Mouse (Mus musculus) c-Kit-positive CD71-negative TER-119-negative erythroid progenitor cells, embryonic 14.5 days (primary cell): ENCODE results near the gene Mien1.

ENCODE experiments used
- DNase-seq: peaks from one replicate; pipeline ENCODE4 v3.0.0-alpha.2; 2013; ENCODE audit warnings: low read depth

The Mien1 gene

DNA sequence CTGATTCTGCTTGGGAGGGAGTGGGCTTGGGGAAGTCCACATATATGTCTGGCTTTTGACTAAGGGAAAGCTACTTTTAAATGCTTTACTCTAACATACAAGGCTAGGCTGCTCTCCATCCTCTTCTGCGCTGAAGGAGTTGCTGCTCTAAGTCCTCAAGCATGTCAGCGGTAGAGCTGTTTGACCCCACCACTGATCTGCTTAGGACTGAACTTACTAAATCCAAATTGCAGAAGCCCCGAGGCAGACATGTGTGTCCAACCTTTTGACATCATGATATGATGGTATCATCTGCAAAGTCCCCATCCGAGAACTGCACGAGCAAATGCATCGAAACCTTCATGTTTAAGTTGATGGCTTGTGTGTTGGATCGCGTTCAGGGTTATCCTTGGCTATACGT is 21.1 kb upstream of the Mien1 start:
- DNase-seq, result no peak

DNA sequence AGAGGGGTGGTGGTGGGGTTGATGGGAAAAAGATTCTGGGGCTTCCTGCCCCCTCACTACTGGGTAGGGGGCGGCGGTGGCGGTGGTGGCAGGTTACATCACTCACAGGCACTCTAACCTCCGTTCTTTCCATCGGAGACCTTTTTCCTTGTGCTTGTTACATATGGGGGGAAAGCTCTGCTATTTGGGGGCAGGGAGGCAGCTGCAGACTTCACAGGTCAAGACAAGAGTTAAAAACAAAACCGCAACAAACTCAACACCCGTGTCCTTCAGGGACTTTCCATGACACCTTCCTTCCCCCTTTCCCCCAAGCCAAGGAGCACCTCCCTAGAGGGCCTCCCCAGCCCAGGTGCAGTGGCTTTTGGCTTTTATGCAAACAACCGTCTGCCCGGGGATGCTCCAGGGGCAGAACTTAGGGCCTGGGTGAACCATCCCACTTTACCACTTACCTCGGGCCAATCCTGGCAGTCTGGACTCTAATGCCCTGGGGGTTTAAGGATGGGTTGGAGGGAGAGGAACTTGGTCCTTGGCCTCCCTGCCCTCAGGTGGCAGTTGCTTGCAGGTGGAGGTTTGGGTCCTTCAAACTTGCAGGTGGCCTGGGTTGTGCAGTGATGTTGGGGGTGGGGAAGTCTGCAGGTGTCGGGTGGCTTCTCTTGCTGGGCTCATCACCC is 20.4 kb upstream of the Mien1 start:
- DNase-seq, result no peak

DNA sequence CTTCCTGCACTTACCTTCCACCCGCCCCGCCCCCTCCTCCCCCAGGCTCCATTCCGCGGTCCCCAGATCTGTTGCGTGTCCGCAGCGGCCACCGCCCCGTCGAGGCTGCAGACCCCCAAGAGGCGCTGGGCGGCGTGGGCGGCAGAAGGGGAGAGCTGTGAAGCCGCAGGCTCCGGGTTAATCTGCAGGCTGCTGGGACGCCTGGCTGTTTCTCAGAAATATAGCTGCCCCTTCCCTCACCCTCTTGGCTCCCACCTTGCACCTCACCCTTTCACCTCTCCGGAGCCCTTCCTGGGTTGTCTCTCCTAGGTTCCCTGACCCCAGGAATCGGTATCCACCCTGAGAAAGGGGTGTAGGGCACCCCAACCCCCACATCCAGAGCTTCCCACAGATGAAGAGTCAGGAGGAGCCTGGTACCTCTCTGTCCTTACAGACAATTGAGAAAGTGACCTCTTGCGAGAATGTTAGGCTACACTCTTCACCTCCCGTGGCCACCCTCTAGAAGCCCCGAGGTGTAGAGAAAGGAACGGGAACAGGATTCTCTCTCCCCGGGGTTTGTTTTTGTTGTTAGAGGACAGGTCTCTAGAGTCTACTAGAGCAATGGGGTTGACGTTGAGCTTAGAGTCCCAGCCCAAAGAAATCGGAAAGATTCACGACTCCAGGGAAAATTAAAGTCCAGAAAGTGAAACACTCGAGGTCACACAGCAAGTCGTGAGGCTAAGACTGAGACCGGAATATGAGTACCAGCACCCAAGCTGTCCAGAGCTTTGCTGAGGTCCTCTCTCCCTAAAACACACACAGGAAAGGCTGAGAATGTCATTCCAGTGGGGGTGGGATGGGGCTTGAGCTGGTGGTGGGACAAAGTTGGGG is 19.6 kb upstream of the Mien1 start:
- no peak for DNase-seq

DNA sequence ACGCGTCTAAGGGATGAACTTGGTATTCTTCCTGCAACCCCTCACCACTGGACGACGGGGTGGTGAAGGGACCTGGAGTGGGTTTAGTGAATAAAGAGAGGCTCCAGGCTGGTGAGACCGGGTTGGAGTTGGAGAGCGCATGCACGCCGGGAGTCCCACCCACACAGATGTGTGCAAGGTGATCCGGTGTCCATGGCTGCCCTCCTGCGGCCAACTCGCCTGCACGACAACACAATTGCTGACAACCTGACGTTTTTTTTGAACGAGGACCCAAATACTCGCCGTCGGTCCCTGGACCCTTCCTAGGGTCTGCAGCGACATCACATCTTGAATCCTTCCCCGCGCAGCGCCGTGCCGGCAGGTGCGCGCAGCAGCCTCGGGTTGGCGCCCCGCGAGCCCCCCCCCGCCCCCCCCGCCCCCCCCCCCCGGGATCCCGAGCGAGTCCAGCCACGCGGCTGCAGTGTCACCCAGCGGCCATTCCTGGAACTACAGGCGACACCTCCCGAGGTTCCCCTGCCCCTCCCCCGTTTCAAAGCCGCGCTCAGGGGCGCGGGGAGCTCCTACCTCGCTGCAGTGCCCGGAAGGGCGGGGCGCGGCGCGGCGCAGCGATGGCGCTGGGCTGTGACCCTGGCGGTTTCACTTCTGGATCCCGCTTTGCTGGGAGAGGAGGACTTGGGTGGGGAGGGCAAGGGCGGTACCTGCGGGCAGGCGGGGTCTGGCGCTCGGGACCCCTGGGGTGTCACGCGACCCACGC is 18.8 kb upstream of the Mien1 start:
- peak; percentile 73 for DNase-seq

DNA sequence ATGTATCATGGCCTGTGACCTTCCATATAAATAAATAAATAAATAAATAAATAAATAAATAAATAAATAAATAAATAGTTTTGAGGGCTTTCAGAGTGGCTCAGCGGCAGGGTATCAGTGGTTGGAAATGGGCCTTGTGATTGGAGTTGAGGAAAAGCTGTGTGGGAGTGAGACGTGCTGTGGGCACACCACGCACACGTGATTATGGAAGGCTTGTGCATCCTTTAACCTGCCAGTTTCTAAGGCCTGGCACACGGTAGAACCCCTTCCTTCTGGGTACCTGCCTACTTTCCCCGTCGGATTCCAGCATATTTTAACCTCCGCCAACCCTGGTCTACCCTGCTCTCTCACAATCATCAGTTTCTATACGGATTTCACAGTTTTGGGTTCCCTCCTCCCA is 18.2 kb upstream of the Mien1 start:
- DNase-seq, result no peak

DNA sequence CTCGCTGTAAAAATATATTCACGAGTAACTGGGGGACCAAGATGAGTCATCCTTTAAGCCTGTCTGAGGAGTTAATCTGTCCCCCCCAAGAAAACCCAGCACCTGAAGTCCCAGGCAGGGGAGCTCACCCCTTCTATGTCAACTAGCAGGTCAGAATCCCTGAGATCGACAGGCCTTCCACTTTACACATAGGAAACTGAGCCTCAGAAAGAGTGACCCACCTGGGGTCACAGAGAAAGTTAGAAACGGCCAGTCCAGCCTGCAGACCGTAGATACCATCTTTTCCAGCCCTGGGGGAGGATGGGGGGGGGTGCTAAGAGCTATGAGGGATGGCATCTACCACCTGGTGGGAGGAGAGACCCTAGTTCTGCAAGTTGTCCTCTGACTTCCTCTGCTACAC is 17.8 kb upstream of the Mien1 start:
- DNase-seq, result no peak

DNA sequence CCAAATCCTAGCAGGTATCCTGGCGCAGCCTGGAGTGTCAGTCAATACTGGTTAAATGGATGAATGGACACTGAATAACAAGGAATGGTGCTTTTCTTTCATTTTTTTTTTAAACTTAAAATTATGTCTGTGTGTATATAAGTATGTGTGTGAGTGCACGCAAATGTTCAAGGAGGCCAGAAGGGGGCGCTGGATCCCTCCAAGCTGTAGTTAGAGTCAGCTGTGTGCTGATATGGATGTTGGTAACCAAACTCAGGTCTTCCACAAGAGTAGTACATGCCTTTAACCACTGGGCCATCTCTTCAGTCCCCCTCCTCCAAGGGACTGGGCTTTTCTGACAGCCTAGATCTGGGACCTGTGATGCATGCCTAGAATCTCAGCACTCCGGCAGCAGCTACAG is 16.7 kb upstream of the Mien1 start:
- no peak for DNase-seq

DNA sequence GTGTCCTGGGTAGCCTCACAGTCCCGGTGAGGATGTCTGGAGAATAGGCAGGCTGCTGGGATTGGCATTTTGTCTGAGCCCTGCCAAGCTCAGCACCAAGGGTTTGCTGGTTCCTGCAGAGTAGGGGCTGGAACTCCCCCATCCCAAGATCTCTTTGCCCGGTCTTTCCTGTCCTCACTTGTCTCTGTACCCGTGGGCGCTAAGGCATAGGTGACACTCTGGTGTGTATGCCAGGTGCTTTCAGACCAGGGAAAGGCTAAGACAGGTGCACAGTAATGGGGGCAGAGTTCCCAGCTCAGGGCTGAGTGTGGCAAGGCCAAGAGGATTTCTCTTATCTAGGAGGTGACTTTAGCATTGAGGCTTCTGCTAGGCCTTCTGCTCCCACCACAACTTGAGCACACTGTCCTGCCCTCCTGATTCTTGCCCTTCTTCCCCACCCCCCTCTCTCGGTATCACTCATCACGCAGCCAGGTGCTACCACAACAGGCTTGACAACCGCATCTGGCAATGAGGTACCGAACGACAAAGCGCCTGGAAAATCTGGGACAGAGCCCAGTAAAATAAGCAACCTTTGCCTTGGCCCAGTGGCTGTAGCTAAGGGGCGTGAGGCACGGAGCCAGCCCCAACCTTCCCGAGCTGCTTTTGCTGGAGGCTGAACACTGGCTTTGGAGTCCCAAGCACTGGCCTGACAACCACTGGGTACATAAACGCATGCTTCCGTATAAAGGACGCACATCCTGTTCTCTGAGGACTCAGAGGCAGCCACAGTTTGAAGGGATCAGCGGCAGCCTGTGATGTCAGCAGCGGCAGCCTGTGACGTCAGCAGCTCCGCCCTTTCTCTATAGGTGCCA is 11.4 kb upstream of the Mien1 start:
- no peak for DNase-seq

DNA sequence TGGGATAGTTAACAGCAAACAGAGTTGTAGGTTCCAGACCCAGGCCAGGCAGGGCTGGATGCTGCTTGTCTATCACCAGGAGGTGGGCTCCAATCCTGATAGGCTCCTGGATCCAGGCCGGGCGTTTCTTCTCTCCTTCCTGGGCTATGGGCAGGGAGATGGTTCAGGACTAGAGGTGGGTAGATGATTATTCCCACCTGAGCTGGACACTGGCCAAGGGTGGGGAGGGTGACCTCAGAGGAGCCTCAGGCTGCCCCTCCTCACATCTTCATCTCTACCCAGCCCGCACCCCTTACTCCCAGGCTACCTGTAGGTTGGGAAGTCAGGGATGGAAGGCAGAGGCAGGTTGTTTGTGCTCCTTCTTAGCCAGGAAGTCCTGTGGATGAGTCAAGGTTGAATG is 10.6 kb upstream of the Mien1 start:
- no peak for DNase-seq

DNA sequence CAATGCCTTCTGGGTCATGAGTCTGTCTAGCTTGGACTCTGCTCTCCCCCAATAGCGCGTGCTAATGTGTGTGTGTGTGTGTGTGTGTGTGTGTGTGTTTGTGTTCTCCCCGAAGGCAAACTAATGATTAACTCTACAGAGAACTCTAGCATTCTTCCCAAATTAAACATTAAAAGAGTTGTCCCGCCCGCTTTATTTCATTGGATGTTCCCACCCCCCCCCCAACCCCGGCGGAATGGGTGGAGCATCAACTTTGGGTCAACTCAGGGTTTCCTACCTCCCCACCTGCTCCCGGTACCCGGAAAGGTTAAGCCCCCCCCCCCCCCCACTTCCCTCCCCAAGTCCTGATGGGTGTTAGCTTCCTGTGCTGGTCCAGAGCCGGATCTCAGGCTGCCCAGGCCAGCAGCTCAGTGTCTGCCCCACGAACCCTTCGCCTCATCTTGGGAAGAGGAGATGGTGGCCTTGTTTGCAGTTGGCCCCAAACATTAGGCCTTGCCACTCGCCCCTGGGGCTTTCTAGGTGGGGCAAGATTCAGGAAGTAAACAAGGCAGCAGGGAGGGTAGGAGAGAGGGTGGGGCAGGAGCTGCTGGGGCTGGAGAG is 9.5 kb upstream of the Mien1 start:
- no peak for DNase-seq

DNA sequence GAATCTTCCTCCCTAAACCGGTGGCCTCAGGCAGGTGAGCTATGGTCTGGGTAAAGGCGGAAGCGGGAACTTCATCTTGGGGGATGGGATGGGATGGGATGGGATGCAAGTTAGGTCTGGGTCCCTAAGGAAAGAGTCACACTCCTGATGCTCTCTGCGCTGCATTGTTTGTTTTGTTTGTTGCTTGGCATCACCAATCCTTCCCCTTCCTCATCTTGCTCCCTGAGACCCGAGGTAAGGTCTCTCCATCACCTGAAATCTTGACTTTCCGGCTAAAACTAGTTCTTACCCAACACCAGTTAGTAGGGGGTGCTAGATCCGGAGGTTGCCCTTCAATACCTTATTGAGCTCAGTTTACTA is 8.7 kb upstream of the Mien1 start:
- no peak for DNase-seq

DNA sequence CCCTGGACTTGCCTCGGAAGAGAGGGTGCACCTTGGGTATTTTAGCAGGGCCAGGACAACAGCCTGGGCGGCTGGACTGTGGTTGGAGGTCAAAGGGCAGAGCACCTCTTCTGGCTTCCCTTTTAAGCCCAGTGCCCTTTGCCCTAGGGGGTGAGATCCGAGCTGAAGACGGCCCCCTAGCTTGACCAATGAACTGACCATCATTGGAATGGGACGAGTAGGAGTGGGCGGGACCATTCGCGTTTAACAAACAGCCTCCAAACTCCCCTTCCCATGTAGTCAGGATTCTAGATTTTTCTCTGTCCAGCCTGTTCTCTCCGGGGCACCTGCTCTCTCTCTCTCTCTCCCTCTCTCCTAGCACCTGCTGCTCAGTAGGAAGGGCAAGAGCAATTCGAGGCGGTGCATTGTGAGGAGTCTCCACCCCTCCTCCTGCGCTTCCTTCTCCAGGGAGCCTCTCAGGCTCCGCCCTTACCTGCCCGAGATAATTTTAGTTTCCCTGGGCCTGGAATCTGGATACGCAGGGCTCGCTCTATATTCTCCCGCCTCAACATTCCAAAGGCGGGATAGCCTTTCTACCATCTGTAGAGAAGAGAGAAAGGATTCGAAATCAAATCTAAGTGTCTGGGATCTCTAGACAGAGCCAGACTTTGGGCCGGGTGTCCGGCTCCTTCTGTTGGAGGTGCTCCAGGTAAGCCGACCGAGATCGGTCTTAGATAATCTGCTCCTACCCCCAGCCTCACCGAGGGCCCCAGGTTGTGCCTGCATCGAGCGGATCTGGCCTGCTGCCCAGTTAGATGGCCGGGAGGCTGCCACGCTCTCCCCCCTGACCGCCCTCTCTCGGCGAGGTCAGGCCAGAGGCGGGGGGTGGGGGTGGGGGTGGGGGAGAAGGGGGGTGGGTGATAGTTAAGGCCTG is 8.0 kb upstream of the Mien1 start:
- no peak for DNase-seq

DNA sequence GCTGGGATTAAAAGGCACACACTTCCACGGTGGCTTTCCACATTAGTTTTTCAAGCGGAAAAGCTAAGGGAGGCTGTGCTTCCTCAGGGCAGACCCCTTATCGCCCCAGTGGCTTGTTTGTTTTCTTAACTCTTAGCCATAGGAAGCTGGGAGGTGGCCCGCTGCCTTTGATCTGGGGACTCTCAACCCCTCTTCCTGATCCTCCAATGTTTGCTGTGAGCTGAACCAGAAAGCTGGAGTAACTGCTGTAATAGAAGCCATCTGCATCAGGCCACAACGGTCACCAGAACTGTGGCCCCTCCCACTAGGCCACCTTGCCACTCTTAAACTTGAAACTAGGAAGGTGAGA is 7.4 kb upstream of the Mien1 start, which contains the start of gene Grb7:
Gene Grb7 (plus strand): TSS at position 182 of the 349 bp plus-strand sequence.
- DNase-seq, result no peak

DNA sequence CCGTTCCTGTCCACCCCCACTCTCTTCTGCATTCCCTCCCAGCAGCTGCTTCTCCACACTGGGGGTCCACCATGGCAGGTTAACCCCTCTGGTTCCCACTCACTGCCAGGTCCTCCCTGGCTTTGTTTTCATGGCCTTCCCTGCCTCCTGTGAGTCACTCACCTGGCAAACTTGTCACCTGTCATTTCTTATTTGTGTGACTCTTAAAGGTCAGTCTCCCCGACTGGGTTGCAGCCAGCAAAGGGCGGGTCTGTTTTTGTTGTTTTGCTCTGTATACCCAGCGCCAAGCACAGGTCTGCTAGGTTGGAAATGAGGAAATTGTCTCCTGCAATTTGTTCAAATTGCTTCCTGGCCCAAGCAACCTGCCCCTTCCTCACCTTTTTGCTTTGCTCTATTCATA is 6.9 kb upstream of the Mien1 start:
- no peak for DNase-seq

DNA sequence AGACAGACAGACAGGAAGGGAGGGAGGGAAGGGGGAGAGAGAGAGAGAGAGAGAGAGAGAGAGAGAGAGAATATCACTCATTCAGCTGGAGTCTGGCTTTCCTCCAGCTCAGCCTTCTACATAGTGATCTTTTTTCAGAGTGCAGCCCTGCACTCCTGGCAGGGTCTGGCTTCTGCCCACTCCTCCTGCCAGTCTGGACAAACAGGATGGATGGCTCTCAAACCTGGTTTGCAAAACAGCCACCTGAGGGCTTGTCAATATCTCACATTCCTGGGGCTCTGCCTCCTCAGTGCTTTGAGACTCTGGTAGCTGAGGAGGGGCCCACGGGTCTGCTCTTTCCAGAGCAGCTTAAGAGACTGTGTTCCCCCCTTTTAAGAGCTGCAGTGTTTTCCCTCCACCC is 6.4 kb upstream of the Mien1 start:
- DNase-seq, result no peak

DNA sequence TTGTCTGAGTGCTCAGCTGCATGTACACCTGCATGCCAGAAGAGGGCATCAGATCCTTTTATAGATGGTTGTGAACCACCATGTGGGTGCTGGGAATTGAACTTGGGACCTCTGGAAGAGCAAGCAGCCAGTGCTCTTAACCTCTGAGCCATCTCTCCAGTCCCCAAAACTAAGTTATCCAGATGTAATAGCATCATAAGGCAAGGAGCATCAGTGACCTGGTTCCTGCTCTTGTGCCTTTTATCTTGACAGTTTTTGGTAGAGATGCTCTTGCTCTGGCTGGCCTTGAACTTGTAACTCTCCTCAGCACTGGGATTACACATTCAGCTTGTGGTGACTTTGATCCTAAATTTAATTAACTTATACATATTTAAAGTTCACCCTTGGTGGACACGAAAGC is 4.9 kb upstream of the Mien1 start:
- DNase-seq, result no peak

DNA sequence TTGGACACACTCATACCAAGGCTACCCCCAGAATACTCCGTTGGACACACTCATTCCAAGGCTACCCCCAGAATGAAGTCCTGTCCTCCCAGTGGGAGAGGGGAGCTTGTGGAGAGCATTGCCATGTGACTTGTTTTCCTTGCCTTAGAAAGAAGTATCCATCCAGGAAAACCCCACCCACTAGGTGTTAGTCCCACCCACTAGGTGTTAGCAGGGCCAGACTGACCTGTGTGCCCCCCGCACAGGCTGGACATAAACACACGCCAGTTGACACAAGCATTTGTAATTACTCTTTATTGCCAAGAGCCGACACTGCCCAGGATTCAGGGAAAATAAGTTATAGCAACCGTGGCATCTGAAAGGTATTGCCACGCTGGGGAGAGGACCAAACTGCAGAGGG is 1.4 kb downstream of the Mien1 start:
- no peak for DNase-seq

DNA sequence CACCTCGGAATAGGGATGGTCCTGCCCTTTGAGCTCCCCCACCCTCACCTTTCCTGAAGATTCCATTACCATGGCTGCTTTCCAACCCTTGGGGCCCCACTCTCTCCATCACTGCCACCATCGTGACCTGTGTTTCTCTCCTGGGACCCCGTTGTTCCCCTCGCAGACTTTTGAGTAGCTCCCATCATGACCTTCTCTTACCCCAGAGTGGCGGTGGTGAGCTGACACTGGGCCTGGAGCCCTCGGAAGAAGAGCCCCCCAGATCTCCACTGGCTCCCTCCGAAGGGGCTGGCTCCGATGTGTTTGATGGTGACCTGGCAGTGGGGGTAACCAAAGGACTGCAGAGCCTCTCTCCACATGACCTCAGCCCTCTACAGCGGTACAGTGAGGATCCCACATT is 3.1 kb downstream of the Mien1 start:
- no peak for DNase-seq

DNA sequence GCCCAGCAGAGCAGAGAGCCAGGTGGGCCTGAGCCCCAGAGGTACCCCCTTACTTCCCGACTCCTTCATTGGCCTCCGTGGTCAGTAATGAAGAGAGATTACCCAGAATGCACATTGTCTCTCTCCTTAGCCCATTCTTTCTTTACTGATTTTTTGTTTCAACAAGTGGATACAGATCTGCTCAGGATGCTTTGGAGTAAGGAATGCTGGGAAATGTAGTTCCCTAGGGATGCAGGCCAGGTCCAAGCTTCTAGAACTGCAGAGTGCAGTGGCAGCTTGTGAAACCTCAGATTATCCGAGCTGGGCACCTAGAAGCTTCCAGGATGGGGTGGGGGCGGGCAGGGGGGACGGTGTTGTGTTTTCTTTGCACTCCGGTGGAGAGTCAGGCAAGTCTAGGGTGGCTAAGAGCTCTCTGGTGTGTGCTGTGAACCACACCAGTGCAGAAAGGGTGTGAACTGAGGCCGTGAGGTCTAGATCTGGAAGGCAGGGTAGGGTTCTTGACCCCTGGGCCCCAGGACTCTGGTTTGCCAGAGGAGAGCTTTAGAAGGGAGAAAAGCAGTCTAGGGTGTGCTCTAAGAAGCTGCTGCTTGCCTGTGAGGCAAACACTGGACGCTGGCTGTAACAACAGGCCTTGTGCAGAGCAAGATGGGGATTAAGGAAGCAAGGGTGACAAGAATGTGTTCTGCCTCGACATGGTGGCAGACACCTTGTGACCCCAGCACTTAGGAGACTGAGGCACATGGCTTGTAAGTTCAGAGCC is 6.9 kb downstream of the Mien1 start:
- no peak for DNase-seq

DNA sequence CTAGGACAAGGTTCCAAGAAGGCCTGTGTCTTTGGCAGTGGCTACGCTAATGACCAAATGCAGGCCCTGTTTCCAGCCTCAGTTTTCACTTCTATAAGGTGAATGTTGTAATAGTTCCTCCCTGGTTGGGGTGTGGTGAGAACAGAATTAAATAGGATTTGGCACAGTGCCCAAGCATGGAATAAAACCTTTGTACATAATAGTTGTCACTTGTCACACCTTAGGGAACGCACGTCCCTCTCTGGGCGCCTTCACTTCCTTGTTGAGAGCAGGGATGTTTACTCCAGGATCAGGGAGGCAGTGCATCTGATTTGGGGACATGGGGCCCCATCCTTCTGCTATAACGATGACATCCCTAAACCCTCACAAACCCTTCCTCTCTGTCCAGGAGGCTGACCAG is 10.4 kb downstream of the Mien1 start:
- DNase-seq, result no peak
